Mouse (Mus musculus) pancreas, adult 10 weeks (tissue): Measurements from ENCODE around the gene Gipr. TPM values are rescaled to one million over a fixed set of nuclear protein-coding genes. Genes with fewer than 3 reads are reported as not detected.

ENCODE experiments used
- polyA plus RNA-seq: library from polyadenylated mRNA; stranded (reverse); fragments of 350-450 nt; fragmentation: Illumina TruSeq; extraction: RNeasy Lipid Tissue Mini Kit (QIAGEN cat#74804); gene quantifications from one replicate; pipeline ENCODE4 v1.2.3, GENCODE M21; 2015; ENCODE audit warnings: low read depth, low replicate concordance; ENCODE audit not compliant: insufficient read depth

The Gipr gene
- polyA plus RNA-seq, result 6.9 TPM

DNA sequence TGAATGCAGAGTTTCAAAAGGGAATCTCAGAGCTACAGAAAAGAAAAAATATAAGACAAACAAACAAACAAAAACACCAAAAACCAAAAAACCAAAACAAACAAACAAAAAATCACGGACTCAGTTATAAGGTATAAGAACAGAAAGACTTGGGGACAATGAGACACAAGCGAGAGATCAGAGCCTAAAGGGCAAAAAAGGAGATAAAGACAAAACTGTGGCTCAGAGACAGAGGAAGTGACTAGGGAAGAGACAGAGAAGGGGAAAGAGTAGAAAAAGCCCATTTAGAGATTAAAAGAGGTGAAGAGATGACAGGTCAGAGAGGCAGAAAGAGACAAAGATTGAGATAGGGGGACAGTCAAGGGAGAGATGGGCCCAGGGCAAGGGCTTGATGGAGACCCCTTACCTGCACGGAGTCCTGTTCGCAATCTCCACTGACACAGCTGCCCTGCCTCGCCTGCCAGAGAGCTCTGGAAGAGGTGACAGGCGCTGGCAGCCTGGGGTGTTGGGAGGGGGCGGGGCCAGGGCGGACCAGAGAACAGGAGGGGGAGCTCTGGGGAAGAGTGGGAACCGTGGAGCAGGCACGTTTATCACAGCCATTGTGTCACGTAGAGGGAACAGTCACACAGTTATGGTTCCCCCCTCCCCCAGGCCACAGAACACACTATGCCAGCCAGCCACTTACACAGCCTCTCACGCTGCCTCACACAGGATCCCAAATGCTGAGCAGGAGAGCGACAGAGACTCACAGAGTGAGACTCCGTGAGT, at the start of gene Gipr:
Gipr (minus strand) TSS at position 472 of the 768 bp plus-strand sequence.

DNA sequence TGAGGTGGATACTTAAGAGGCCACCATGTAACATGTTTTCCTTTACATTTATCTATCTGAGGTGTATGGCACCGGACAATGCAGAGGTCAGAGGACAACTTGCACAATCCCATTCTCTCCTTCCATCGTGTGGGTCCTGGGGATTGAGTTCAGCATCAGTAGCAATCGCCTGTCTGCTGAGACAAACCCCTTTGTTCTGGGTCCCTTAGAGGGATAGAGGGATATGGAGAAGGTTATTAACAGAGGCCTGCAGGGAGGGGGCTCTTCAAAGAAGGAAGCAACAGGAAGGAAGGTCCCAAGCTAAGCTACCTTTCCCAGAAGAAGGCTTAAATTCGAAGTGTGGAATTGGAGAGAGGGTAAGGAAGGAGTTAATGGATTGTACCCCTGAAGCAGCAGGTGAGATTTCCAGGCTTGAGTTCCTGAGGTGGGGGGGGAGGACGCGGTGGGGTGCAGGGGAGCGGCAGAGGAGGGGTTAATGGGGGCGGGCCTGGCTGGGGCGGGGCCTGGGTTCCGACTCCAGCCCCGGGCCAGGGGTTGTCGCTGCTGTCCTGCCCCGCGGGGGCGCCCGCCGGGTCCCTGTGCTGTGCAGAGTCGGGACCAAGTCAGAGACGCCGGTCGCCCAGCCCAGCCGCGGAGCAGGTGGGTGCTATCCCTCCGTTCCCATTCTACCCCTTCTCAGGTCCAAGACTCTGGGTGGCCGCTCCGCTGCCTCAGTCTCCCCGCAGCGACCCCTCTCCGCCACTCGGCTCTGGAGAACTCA, 46.2 kb upstream of the Gipr start, which contains the start of gene Gpr4:
Gpr4 (plus strand) TSS at position 543 of the 760 bp plus-strand sequence.

DNA sequence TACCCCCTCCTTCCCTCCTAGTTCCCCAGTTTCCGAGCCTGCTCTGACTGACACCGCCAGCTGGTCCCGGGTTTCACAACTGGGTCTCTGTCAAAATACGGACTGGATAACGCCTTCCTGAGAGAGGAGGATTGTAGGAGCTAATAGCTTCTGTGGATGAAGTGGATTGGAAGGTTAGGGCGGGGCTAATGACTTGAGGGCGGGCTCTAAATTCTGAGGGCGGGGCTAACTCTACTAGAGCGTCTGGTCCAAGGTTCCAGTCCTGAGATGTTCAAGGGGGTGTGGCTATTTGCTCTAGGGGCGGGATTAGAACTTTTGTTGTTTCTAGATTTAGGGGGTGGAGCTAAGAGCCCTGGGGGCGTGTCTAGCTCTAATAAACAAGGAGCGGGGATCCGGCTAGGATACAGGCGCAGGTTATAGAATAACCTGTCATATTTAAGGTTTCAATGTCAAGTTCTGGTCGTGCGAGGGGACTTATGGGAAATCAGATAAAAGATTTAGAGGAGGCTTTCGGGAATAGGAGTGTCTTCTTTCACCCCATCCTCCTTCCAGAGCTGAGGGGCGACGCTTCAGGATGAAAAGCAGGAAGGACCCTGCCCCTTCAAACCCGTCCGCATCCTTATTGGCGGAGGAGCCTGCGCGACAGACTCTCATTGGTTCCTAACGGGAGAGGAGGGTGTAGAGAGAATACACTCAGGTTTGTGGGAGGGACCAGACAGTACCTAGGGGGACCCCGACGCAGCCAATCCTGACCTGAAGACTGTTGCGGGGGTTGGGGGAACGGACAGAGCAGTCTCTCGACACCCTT, 10.0 kb upstream of the Gipr start, which contains the start of gene Eml2:
Eml2 (plus strand) TSS at position 714 of the 808 bp plus-strand sequence.

DNA sequence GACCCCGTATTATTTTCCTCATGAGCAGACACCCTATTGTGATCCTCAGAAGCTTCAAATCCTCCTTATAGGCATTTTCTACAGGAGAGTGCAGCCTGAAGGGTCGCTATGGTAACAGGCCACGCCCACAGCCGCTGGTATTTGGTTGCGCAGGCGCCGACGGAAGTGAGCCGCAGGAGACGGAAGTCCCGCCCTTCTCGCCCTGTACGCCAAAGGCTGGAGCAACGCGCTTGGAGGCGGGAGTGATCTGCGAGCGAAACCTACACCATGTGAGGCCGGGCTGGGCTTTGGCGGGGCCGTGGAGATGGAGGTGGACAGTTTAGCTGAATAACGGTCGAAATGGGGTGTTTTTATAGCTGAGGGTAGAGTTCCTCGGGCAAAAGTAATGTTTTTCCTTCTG, 16.3 kb downstream of the Gipr start, which contains the start of gene Snrpd2:
Snrpd2 (plus strand) TSS at position 97 of the 400 bp plus-strand sequence.

DNA sequence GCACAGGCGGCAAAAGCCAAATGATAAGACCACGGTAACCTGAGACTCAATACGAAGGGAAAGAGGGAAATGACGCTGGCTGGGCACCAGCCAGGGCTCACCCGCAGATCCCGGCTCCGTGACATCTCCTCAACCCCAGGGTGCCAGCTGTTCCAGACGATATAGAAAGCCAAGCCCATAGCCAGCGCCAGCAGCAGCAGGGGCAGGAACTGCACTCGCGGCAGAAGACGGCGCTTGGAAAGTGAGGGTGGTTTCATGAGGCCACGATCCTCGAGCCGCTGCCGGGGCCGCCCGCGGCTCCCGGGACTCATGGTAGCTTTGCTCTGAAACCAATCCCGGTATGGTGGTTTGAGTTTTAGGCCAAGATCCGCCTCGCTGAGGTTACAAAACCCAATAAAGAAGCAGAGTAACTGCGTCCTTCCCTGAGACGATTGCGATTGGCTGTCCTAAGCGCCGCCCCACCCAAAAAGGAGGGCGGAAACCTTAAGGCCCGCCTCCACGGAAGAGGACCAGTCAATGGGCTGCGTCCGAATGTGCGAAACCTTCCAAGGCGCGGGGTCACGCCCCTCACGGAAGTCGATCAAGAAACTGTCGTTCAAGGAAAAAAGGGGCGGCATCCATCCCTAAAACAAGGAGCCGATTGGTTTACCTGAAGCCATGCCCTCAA, 16.9 kb downstream of the Gipr start, which contains the start of gene Qpctl:
Qpctl (minus strand) TSS at position 417 of the 667 bp plus-strand sequence.

DNA sequence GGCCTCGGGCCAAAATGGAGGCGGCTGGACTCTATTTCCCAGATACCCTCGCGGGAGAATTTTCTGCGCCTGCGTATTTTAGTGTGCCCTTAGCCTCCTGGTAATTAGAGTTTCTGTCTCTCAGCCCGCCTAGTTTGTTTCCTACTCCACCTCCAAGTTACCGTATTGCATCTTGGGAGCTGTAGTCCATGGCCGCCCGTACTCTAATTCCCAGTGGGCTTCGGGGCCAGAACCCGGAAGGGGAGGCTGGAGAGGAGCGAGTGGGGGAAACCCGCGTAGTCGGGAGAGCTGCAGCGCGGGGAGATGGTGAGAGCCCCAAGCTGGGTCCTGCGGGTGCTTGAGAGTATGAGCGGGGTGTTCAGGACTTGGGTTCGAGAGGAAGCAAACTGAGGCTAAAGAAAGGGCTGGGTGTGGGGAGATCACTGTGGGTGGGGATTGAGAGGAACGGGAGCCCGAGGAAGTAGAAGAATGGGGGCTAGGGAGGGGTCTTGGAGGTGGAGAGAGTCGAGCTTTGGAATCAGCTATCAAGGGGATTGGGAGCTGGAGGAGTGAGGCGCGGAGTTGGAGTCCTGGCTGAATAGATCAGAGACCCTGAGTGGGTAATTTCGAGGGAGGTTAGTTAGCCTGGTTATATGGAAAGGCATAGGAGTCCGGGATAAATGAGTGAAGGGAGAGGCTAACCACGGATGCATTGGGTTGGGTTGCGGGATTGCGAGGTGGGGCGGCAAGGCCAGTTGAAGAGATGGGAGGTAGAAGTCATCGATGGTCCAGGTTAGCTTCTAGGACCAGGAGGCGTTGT, 46.1 kb downstream of the Gipr start, which contains the start of gene Fbxo46:
Fbxo46 (plus strand) TSS at position 229 of the 799 bp plus-strand sequence.

DNA sequence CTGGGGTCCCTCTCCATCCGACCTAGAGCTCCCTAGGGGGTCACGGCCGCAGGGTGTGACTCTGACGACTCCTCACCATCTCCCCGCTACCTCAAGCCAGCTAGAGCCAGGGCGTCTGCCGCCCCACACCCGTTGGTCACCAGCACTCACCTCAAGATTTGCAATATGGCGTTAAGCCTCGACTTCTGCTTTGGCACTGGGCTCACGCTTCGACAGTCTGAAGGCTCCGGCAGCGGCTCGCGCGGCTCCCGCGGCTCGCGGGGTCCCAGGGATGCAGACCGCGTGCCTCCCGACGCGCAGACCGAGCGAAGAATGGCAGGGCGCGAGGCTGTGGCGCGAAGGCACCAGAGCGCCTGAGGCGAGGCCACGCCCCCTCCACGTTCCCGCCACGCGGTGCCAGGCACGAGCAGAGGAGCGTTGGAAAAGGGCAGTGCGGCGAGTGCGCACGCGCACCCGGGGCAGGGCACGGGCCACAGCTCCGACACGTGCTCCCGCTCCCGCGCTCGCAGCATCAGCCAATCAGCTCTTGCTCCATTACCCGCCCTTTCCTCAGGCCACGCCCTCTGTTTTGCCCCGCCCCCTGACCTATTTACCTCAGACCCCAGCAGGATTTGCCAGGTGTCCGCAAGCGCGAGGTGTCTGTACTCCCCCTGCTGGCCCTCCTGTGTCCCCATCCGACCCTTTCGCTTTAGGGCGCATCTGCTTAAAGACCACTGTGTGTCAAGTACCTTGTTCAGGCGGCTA, 47.7 kb downstream of the Gipr start, which contains the start of gene Gm4969:
Gm4969 (minus strand) TSS at position 341 of the 744 bp plus-strand sequence.

Other genes starting within 250 kb of the Gipr start
- 2.3 TPM for gene Nova2, start 240.2 kb downstream of the Gipr start, polyA plus RNA-seq
- not detected for gene Nanos2, start 178.7 kb downstream of the Gipr start, polyA plus RNA-seq
- 2.5 TPM for gene Mypop, start 174.9 kb downstream of the Gipr start, polyA plus RNA-seq
- gene Irf2bp1, start 162.1 kb downstream of the Gipr start, polyA plus RNA-seq, result 5.9 TPM
- gene Foxa3, start 142.6 kb downstream of the Gipr start, polyA plus RNA-seq, result 5.9 TPM
- 20.0 TPM for gene Sympk, start 141.8 kb downstream of the Gipr start, polyA plus RNA-seq
- not detected for gene Rsph6a, start 111.4 kb downstream of the Gipr start, polyA plus RNA-seq
- 10.7 TPM for gene Dmwd, start 89.9 kb downstream of the Gipr start, polyA plus RNA-seq
- 15.3 TPM for gene Dmpk, start 82.3 kb downstream of the Gipr start, polyA plus RNA-seq
- gene Six5, start 71.5 kb downstream of the Gipr start, polyA plus RNA-seq, result 8.4 TPM
- gene Gm4969, start 47.8 kb downstream of the Gipr start, polyA plus RNA-seq, result not detected
- 1.5 TPM for gene Fbxo46, start 46.3 kb downstream of the Gipr start, polyA plus RNA-seq
- 5.5 TPM for gene Qpctl, start 16.8 kb downstream of the Gipr start, polyA plus RNA-seq
- 17.7 TPM for gene Snrpd2, start 16.4 kb downstream of the Gipr start, polyA plus RNA-seq
- 6.4 TPM for gene Eml2, start 10.3 kb upstream of the Gipr start, polyA plus RNA-seq
- 3.5 TPM for gene Gpr4, start 46.4 kb upstream of the Gipr start, polyA plus RNA-seq
- gene Opa3, start 62.2 kb upstream of the Gipr start, polyA plus RNA-seq, result 3.2 TPM
- gene Vasp, start 105.7 kb upstream of the Gipr start, polyA plus RNA-seq, result 15.6 TPM
- not detected for gene Ppm1n, start 113.9 kb upstream of the Gipr start, polyA plus RNA-seq
- gene Rtn2, start 116.5 kb upstream of the Gipr start, polyA plus RNA-seq, result 0.98 TPM
- gene Fosb, start 143.9 kb upstream of the Gipr start, polyA plus RNA-seq, result 3.5 TPM
- 11.2 TPM for gene Ercc1, start 178.7 kb upstream of the Gipr start, polyA plus RNA-seq
- 2.5 TPM for gene Cd3eap, start 193.4 kb upstream of the Gipr start, polyA plus RNA-seq
- gene Ppp1r13l, start 193.6 kb upstream of the Gipr start, polyA plus RNA-seq, result 2.4 TPM
- gene Ercc2, start 215.9 kb upstream of the Gipr start, polyA plus RNA-seq, result 7.7 TPM
- 4.6 TPM for gene Klc3, start 238.0 kb upstream of the Gipr start, polyA plus RNA-seq
- 0.68 TPM for gene Ckm, start 238.6 kb upstream of the Gipr start, polyA plus RNA-seq